Mouse (Mus musculus) bone marrow macrophage, adult 2 months (primary cell): ENCODE data around the gene R3hdm2.

Source experiments
- CTCF ChIP-seq: IDR thresholded peaks from 2 replicates; pipeline ENCODE4 v1.5.1; 2012; ENCODE audit warnings: low read depth, mild to moderate bottlenecking, low read length, moderate library complexity
- POLR2A ChIP-seq: IDR thresholded peaks from 2 replicates; pipeline ENCODE4 v1.6.1; 2012; ENCODE audit warnings: mild to moderate bottlenecking, low read depth, low read length, borderline replicate concordance

DNA sequence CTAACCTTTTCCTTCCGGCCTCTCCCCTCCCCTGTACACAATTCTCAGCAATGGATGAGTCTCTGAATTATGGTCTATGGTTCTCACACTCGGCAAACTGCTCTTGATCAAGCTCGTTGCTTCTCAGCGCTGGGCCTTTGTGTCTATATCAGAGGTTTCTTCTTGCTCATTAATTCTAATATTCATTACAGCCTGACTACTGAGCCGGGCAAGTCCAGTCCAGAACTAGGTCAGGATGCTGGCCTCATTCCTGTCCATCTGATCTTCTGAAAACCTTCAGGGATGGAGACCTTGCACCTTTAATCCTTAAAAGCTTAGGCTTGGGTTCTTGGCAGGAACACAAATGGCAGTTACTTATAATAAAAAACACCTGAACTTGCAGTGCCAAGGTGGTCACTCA is 119.4 kb downstream of the R3hdm2 start:
- TF ChIP-seq CTCF (no peak), POLR2A (no peak)
